Mouse (Mus musculus): Measurements from ENCODE around the gene Zbed3. TPM values are rescaled to one million over a fixed set of nuclear protein-coding genes. Genes with fewer than 3 reads are reported as not detected.

Gene Zbed3
- polyA plus RNA-seq, 1 experiment from 2014 or later, result 47.2 TPM

GRCm38 (mm10) chr13:95330507-95330906, 7.1 kb downstream of the Zbed3 start:
- TF ChIP-seq CTCF (IDR thresholded peaks at IDR 0.05), result no peak
- no peaks in the 10 kb centered on the region for H3K27me3 ChIP-seq
- ATAC-seq (no peak), DNase-seq (ENCODE audit: low read depth, low spot score) (no peak)
- ChIA-PET POLR2A (interaction anchor here (0.9 kb wide), 1 partner anchor 124 kb away, joined by 9 read pairs; no protein-coding TSS in a partner anchor), CTCF (interaction anchor here (1.2 to 2.4 kb wide), 3 partner anchors 10 to 17 kb away, joined by 3 to 10 read pairs (median 6); no protein-coding TSS in a partner anchor)
- in situ Hi-C loops (cut with MboI; ENCODE audit: low pct_unique_long_range_greater_than_20kb), result no loop called here

GRCm38 (mm10) chr13:95332086-95332899, 8.9 kb downstream of the Zbed3 start:
- no peak for ATAC-seq
- TF ChIP-seq CTCF (IDR thresholded peaks at IDR 0.05), result no peak
- ChIA-PET POLR2A (interaction anchor here (1.3 kb wide), 1 partner anchor 282 kb away, joined by 6 read pairs; no protein-coding TSS in a partner anchor), CTCF (interaction anchor here (1.0 to 2.4 kb wide), 3 partner anchors 9 to 15 kb away, joined by 4 to 10 read pairs (median 6); no protein-coding TSS in a partner anchor)
- in situ Hi-C loops (cut with MboI; ENCODE audit: low pct_unique_long_range_greater_than_20kb), result no loop called here
- no peaks in the 10 kb centered on the region for H3K27me3 ChIP-seq
- no peak for DNase-seq (ENCODE audit: low read depth, low spot score)

- ATAC-seq (no peak), DNase-seq (ENCODE audit: low read depth, low spot score) (no peak)
- CTCF ChIA-PET, result interaction anchor here (1.2 kb wide), 1 partner anchor 12 kb away, joined by 3 read pairs; no protein-coding TSS in a partner anchor
- H3K27me3 ChIP-seq, result no peaks in the 10 kb centered on the region
- no peak for TF ChIP-seq CTCF (IDR thresholded peaks at IDR 0.05)
- in situ Hi-C loops (cut with MboI; ENCODE audit: low pct_unique_long_range_greater_than_20kb), result no loop called here
- POLR2A ChIA-PET, result no interaction called here
Observed at GRCm38 (mm10) chr13:95336122-95336677, 12.8 kb downstream of the Zbed3 start.

GRCm38 (mm10) chr13:95343470-95343869, 20.1 kb downstream of the Zbed3 start:
- in situ Hi-C loops (cut with MboI; ENCODE audit: low pct_unique_long_range_greater_than_20kb), result no loop called here
- ChIA-PET POLR2A (interaction anchor here (0.9 kb wide), 1 partner anchor 18 kb away, joined by 4 read pairs; no protein-coding TSS in a partner anchor), CTCF (interaction anchor here (0.7 to 2.3 kb wide), 5 partner anchors 10 to 325 kb away, joined by 3 to 7 read pairs (median 4); no protein-coding TSS in a partner anchor)
- no peaks in the 10 kb centered on the region for H3K27me3 ChIP-seq
- ATAC-seq, result no peak
- no peak for TF ChIP-seq CTCF (IDR thresholded peaks at IDR 0.05)
- peak; percentile 2 for DNase-seq (ENCODE audit: low read depth, low spot score)

- H3K27me3 ChIP-seq, result no peaks in the 10 kb centered on the region
- ChIA-PET POLR2A (no interaction called here), CTCF (interaction anchor here (1.2 to 3.5 kb wide), 3 partner anchors 15 to 328 kb away, joined by 3 to 16 read pairs (median 3); no protein-coding TSS in a partner anchor)
- no peak for ATAC-seq
- no peak for DNase-seq (ENCODE audit: low read depth, low spot score)
- in situ Hi-C loops (cut with MboI; ENCODE audit: low pct_unique_long_range_greater_than_20kb), result no loop called here
- no peak for TF ChIP-seq CTCF (IDR thresholded peaks at IDR 0.05)
Observed at GRCm38 (mm10) chr13:95345869-95346268, 22.5 kb downstream of the Zbed3 start.

- ATAC-seq (peak; percentile 80), DNase-seq (ENCODE audit: low read depth, low spot score) (peak; percentile 30)
- POLR2A ChIA-PET, result interaction anchor here (0.7 to 0.9 kb wide), 3 partner anchors 19 to 813 kb away, joined by 3 to 10 read pairs (median 3); no protein-coding TSS in a partner anchor
- peak; percentile 91 for TF ChIP-seq CTCF (IDR thresholded peaks at IDR 0.05)
- in situ Hi-C loops (cut with MboI; ENCODE audit: low pct_unique_long_range_greater_than_20kb), result no loop called here
- no peaks in the 10 kb centered on the region for H3K27me3 ChIP-seq
- CTCF ChIA-PET, result interaction anchor here (1.0 to 3.5 kb wide), 9 partner anchors 13 to 333 kb away, joined by 3 to 16 read pairs (median 3); partner anchors contain the start of gene Zbed3
Observed at GRCm38 (mm10) chr13:95347018-95347696, 23.7 kb downstream of the Zbed3 start.

- no peak for TF ChIP-seq CTCF (IDR thresholded peaks at IDR 0.05)
- no peaks in the 10 kb centered on the region for H3K27me3 ChIP-seq
- ChIA-PET CTCF (interaction anchor here (3.5 kb wide), 1 partner anchor 331 kb away, joined by 16 read pairs; no protein-coding TSS in a partner anchor), POLR2A (no interaction called here)
- ATAC-seq, result no peak
- no peak for DNase-seq (ENCODE audit: low read depth, low spot score)
- in situ Hi-C loops (cut with MboI; ENCODE audit: low pct_unique_long_range_greater_than_20kb), result no loop called here
Observed at GRCm38 (mm10) chr13:95348476-95348875, 25.1 kb downstream of the Zbed3 start.

GRCm38 (mm10) chr13:95358223-95358622, 34.8 kb downstream of the Zbed3 start:
- POLR2A ChIA-PET, result no interaction called here
- no peak for TF ChIP-seq CTCF (IDR thresholded peaks at IDR 0.05)
- CTCF ChIA-PET, result no interaction called here
- DNase-seq (ENCODE audit: low read depth, low spot score) (no peak), ATAC-seq (no peak)
- H3K27me3 ChIP-seq, result no peaks in the 10 kb centered on the region
- in situ Hi-C loops (cut with MboI; ENCODE audit: low pct_unique_long_range_greater_than_20kb), result loop anchor here (5.0 kb wide), 1 partner anchor 341 kb away; no protein-coding TSS in a partner anchor

GRCm38 (mm10) chr13:95363440-95363839, 40.0 kb downstream of the Zbed3 start:
- ChIA-PET POLR2A (no interaction called here), CTCF (no interaction called here)
- ATAC-seq (no peak), DNase-seq (ENCODE audit: low read depth, low spot score) (no peak)
- in situ Hi-C loops (cut with MboI; ENCODE audit: low pct_unique_long_range_greater_than_20kb), result no loop called here
- no peaks in the 10 kb centered on the region for H3K27me3 ChIP-seq
- TF ChIP-seq CTCF (IDR thresholded peaks at IDR 0.05), result no peak

- in situ Hi-C loops (cut with MboI; ENCODE audit: low pct_unique_long_range_greater_than_20kb), result no loop called here
- ChIA-PET POLR2A (no interaction called here), CTCF (interaction anchor here (1.0 to 1.3 kb wide), 2 partner anchors 9 to 14 kb away, joined by 3 read pairs; partner anchors contain the start of gene Aggf1)
- H3K27me3 ChIP-seq, result no peaks in the 10 kb centered on the region
- no peak for TF ChIP-seq CTCF (IDR thresholded peaks at IDR 0.05)
- no peak for ATAC-seq
- DNase-seq (ENCODE audit: low read depth, low spot score), result no peak
Observed at GRCm38 (mm10) chr13:95366356-95366755, 42.9 kb downstream of the Zbed3 start.
